Mouse (Mus musculus): ENCODE results near the gene Elob.

The Elob gene

DNA sequence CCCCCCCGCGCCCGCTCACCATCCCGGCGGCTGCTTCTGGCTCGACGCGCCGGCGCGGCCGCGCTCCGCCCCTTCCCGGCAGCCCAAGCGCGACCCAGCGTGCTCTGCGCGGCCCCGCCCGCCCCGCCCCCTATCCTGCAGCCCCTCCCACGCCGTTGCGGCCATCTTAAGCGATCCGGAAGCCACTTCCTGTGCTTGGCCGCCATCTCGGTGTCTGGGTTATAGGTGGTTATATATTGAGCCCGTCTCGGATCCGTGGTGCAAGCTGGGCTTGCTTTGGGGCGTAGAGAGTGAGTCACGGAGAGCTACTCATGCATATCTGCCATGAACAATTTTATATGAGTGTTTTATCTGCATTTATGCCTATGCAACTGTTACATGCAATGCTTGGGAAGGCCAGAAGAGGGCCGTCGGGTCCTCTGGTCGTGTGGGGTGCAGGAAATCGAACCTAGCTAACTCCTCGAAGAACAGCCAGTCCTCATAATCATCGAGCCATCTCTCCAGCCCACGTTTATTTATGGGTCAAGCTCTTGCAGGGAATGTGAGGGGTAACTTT lies at the start of gene Elob:
Elob (minus strand) TSS at position 73 of the 556 bp plus-strand sequence.
- DNase-seq (ENCODE audit: inconsistent age in 2 of 2, low spot score in 1 of 2): peak; percentile 87 to 95

DNA sequence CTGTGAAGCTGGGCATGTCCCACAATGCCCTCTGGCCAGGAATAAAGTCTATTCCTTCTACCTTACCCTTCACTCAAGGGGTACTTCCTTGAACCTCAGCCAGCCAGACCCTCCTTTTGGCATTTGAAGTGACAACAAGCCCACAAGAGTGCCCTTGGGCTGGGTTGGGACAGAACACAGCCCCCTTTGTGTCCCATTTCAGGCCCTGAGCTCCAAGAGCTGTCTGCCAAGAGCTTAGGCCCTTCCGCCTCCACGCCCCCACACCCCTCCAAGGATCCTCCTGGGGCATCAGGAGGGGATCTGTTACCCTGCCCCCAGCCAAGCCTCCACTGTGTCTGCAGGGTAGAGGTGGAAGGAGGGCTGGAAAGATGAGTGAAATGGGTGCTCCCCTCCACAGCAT lies 48.2 kb upstream of the Elob start:
- no peak for DNase-seq (ENCODE audit: inconsistent age in 2 of 2, low spot score in 1 of 2)

DNA sequence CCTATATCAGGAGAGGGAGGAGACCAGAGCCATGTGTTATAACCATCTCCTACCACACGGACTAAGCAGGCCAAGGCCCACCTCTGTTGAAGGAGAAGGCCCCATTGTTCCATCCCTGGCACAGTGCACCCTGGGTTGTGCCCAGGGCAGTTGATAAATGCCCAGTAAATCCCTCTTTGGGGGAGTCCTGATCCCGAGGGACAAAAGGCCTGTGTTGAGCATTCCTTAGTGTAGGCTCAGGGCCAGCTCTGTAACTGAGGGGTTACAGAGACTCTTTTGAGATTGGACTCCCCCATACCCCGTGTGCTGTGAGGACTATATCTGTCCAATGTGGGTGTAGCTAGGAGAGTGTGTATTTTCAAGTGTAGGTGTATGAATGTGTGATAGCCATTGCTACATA lies 47.8 kb upstream of the Elob start:
- no peak for DNase-seq (ENCODE audit: inconsistent age in 2 of 2, low spot score in 1 of 2)

DNA sequence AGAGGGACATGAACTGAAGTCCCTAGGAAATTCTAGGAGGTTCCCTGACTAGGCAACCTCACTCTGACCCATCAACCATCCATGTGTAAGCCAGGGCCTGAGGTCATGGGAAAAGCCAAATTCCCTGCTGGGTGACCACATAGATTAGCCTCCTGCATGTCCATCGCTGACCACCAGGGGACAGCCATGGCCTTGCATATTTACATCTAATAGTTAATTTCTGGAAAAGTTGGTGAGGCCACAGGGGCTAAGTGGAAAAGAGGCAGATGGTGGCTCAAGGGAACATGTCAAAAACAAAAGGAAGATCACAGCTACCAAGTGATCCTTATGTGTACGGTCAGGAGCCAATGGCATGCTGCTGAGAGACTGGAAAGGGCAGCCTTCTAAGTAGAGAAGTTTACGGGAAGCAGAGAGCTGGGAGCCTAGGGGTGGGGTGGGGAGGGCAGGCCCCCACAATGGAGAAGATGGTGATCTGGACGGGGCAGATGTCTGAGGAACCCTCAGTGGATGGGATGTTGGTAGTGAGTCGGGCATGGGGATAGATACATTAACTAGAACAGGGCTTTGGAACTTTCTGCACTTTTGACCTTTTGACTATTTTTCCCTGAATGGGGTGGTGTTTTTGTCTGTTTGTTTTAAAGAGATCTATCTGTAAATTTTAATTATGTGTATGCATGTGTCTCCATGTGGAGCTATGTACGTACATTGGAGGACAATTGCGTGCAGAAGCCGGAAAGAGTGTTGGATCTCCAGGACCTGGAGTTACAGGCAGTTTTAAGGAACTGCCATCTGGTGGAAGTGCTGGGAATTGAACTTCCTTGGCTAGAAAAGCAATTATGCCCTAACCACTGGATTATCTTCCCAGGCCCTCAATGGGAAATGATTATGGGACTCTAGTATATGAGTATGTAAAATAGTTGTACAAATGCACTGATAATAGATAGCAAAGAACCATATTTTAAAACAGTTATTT lies 45.2 kb upstream of the Elob start:
- DNase-seq (ENCODE audit: inconsistent age in 2 of 2, low spot score in 1 of 2): peak; percentile 46 to 82

DNA sequence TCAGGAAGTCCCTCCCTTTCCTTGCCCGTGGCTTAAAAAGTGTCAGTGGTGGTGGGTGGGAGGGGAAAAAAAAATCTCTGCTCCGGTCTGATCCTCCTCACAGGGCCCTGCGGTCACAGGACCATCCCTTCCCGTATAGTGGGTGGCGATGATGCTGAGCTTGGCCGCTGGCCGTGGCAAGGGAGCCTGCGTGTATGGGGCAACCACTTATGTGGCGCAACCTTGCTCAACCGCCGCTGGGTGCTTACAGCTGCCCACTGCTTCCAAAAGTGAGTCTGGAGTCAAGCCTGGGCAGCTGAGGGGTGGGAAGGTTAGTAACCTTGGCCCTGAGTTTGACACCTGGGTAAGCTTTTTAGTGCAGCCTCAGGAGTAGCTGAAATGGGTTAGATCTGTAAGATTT lies 39.6 kb upstream of the Elob start:
- no peak for DNase-seq (ENCODE audit: inconsistent age in 2 of 2, low spot score in 1 of 2)

DNA sequence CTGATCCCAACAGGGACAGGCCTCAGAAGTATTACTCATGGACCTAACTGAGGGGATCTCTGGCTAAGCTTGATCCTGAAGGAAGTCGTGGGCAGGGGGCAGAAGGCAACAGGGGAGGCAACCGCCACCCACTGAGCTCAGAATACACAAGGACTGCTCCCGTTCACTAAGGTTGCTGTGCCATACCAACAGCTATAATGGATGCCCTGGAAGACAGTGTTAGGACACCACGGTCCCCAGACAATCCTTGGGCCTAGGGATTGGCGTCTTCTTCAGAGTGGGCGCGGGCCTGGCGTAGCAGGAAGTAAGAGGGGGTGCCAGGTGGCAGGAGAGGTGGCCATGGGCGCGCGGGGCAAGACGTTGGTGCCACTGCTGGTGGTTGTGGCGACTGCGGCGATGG lies 38.8 kb upstream of the Elob start, which contains the start of gene Prss21:
Prss21 (plus strand) TSS at position 301 of the 400 bp plus-strand sequence.
- no peak for DNase-seq (ENCODE audit: inconsistent age in 2 of 2, low spot score in 1 of 2)

DNA sequence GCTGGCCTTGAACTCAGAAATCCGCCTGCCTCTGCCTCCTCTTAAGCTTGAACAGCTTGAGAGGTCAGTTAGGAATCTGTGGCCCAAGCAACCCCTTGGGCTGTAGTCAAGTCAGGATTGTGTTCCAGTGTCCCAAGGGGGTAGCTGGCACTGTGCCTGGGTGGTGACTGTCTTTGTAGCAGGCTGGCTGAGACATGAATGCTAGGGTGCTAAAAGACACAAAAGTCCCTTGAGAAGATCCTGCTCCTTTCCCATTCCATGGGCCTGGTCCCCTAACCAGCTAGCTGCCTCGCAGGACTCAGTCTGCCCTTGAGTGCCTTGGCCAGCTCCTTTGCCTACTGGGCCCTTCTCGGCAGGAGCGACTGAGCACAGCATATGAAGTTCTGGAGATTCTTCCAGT lies 34.0 kb upstream of the Elob start:
- DNase-seq (ENCODE audit: inconsistent age in 2 of 2, low spot score in 1 of 2): no peak

DNA sequence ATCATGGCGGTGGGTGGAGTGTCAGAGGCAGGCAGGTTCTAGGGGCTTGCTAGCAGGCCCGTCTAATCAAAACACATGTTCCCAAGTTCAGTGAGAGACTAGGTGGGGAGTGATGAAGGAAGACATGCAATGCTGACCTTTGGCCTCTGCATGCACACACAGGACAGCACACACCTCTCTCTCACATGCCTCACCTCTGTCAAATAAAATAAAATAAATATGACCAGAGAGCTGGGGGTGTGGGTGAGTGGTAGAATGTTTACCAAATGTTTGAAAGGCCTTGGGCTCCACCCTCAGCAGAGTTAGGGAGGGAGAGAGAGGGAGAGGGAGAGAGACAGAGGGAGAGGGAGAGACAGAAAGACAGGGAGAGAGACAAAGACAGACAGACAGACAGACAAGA lies 29.0 kb upstream of the Elob start:
- no peak for DNase-seq (ENCODE audit: inconsistent age in 2 of 2, low spot score in 1 of 2)

DNA sequence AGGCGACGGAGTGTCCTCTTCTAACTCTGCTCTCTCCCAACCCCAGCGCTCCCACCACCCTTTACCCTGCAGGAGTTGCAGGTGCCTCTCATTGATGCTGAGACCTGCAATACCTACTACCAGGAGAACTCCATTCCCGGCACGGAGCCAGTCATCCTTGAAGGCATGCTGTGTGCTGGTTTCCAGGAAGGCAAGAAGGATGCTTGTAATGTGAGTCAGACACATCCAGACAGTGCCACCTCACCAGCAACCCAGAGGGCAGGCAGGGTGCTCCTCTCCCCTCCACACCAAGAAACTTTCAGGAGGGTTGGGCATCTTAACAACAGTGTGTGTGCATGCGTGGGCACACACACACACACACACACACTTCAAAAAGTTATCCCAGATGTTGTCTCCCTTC lies 28.3 kb upstream of the Elob start:
- DNase-seq (ENCODE audit: inconsistent age in 2 of 2, low spot score in 1 of 2): no peak

DNA sequence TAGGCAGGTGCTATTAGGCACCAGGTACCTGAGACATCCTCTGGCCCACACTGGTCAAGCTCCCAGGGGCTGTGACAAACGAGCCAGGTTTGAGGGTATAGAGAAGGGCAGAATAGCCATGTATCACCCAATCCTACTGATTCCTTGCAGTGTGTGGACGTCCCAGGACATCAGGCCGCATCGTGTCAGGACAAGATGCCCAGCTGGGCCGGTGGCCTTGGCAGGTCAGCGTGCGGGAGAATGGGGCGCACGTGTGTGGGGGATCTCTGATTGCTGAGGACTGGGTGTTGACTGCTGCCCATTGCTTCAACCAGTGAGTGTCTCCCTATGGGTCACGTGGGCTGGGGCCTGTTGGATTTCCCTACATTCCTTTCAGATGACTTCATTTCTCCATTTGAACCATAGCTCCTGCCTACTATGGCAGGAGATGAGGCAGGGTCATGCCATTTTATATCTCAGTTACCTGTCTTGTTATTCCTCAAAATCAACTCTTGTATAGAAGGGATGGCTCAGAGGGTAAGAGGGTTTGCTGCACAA lies 25.4 kb upstream of the Elob start:
- no peak for DNase-seq (ENCODE audit: inconsistent age in 2 of 2, low spot score in 1 of 2)

DNA sequence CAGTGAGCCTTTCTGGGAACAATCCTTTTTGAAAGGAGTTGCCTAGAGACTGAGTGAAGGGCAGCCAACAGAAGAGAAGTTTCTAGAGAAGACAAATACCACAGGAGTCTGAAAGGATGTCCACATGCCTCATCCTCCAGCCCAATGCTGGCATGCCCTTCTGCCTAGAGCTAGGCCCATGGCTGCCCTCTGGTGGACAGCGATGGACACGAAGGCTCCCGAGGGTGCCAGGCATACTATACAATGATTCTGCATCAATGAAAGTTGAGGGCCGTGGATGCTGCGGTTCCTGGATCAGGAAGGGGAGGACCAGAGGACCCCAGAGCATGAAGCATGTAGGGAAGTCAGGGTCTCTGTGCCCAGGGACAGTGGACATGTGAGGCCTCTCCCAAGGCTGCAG lies 24.4 kb upstream of the Elob start:
- DNase-seq (ENCODE audit: inconsistent age in 2 of 2, low spot score in 1 of 2): peak; percentile 53 to 81

DNA sequence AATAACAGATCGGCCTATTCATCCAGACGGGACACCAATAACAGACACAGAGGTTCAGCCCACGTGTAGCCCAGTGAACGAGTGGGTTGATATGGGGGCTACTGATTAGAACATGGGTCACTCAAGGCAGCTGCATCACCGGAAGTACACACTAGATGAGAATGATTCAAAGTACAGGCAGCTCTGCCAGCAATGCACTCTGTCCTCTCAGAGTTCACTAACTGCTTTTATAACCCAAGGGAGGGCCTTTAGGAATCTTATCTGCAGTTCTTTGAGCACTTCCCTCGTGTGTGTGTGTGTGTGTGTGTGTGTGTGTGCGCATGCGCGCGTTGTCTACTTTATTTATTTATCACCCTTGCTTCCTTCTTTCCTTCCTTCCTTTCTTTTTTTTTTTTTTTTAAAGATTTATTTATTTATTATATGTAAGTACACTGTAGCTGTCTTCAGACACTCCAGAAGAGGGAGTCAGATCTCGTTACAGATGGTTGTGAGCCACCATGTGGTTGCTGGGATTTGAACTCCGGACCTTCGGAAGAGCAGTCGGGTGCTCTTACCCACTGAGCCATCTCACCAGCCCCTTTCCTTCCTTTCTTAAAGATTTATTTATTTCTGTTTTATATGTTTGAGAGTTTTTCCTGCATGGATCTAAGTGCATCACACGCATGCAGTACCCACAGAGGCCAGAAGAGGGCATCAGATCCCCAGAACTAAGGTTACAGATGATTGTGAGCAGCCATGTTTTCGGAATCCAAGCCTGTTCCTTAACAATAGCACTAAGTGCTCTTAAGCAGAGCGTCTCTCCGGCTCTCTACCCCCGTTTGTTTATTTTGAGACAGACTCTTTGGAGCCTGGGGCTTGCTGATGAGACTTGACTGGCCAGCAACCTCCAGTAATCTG lies 22.2 kb upstream of the Elob start:
- DNase-seq (ENCODE audit: inconsistent age in 2 of 2, low spot score in 1 of 2): peak; percentile 65 to 89

DNA sequence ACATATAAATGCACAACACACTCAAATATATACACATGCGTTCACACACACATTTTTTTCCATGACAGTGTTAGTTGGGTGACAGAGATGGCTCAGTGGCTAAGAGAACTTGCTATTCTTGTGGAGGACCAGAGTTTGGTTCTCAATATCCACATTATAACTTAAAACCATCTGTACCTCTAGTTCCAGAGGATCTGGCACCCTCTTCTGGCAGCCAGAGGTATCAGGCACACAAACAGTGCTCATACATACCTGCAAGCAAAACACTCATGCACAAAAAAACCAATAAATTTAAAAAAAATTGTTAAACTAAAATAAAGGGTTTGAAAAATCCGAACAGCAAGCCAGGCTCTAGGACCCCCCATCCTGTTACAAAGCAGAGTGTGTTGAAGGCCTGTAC lies 21.1 kb upstream of the Elob start:
- no peak for DNase-seq (ENCODE audit: inconsistent age in 2 of 2, low spot score in 1 of 2)

DNA sequence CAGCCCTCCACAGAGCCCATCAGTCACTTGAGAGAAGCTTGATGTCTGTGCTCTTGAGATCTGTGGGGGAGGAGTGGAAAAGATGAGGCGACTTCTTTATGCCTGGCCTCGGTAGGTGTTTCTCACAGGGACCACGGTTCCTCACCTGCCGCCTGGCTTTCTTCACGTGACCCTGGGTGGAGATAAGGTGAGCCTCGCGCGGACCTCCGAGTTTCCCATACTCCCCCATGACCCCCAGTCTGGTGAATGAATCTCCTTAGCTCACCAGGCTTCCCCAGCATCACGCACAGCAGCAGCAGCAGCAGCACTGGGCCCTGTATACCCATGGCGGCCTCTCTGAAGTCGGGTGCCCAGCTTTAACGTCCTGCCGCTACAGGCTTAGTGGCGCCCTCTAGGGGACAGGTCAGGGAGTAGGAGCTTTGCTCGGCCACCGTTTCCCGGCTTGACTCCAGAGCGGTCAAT lies 14.9 kb upstream of the Elob start, which contains the start of the genes Prss32 and Prss41:
Prss32 (plus strand) TSS at position 44 of the 462 bp plus-strand sequence.
Prss41 (minus strand) TSS at position 361 of the 462 bp plus-strand sequence.
- DNase-seq (ENCODE audit: inconsistent age in 2 of 2, low spot score in 1 of 2): peak; percentile 68 to 86

DNA sequence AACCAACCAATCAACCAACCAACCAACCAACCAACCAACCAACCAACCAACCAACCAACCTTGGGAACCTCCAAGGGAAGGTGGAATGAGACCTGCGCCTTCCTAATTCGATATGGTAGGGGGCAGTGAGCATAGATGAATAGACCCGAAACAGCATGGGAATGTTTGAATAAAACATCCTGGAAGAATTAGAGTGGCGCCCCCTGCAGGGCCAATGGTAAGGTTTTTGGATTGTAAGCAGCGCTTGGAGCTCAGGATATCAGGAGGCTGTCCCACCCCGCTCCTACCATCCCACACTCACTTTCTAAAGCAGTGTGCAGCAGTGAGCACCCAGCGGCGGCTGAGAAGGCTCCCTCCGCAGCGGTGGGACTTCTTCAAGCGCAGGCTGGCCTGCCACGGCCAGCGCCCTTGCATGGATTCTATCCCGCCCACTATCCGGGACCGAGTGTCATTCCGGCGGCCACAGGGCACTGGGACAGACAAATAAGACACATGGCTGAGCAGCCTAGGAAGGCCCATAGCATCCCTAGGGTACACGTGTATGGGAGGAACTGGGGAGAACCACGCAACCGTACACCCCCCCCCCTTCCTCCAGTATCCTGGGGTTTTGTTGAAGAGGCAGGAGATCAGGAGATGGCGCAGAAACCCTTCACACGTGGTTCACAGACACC lies 14.3 kb upstream of the Elob start:
- DNase-seq (ENCODE audit: inconsistent age in 2 of 2, low spot score in 1 of 2): peak in 1 of 2 experiments; percentile 75

DNA sequence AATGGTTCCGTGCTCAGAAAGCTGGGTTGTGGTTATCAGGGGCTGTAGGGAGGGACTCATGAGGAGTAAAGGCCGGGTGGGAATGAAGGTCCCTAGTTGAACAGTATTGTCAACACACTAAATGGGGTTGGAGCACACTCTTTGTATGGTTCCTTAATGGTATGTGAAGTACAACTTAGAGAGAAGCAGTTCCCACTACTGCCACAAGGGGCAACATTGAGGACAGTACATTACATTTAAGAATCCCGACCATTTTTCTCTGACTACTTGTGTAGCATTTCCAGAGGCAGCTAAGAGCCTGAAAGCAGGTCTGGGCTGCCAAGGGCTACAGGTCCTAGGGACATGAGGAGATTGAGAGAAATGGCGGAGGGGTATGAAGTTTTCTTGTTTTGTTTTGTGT lies 12.2 kb upstream of the Elob start:
- DNase-seq (ENCODE audit: inconsistent age in 2 of 2, low spot score in 1 of 2): peak in 1 of 2 experiments; percentile 87

DNA sequence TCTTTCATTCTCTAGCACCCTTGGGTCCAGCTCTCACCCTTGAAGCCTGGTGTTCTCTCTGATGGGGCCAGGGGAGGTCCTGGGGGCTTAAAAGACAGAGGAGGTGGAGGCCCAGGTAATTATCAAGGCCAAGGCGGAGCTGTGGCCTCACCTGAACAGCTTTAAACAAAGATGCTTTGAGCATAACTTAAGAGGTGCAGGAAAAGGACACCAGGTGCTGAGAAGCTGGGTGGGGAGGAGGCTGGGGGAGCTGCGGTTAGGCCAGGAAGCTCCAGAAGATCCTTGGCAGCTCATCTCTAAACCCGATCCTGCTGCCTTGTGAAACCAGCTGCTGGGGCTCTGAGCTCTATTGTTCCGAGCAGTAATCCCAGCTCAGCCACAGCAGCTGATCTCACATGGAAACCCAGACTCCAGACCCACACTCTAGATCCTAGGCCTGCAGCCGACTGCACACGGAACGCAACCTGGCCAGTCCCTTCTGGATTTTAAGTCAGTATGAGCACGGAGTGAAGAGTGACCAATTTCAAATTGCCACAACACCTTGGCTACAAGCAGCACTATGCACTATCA lies 7.2 kb upstream of the Elob start, which contains the start of gene Prss33:
Prss33 (minus strand) TSS at position 51 of the 570 bp plus-strand sequence.
- no peak for DNase-seq (ENCODE audit: inconsistent age in 2 of 2, low spot score in 1 of 2)

DNA sequence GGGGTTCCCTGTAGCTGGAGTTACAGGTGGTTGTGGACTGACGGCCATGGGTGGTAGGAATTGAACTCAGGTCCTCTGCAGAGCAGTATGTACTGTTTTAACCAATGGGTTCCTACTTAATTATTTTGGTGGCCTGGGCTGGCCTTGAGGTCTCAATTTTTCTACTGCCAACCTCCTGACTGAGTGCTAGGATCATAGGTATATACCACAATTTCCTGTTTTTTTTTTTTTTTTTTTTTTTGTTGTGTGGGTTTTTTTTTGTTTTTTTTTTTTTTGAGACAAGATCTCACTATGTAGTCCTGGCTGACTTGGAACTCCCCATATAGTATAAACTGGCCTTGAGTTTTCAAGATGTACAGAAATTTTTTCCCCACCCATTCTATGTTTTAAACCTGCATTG lies 2.3 kb upstream of the Elob start:
- DNase-seq (ENCODE audit: inconsistent age in 2 of 2, low spot score in 1 of 2): no peak

DNA sequence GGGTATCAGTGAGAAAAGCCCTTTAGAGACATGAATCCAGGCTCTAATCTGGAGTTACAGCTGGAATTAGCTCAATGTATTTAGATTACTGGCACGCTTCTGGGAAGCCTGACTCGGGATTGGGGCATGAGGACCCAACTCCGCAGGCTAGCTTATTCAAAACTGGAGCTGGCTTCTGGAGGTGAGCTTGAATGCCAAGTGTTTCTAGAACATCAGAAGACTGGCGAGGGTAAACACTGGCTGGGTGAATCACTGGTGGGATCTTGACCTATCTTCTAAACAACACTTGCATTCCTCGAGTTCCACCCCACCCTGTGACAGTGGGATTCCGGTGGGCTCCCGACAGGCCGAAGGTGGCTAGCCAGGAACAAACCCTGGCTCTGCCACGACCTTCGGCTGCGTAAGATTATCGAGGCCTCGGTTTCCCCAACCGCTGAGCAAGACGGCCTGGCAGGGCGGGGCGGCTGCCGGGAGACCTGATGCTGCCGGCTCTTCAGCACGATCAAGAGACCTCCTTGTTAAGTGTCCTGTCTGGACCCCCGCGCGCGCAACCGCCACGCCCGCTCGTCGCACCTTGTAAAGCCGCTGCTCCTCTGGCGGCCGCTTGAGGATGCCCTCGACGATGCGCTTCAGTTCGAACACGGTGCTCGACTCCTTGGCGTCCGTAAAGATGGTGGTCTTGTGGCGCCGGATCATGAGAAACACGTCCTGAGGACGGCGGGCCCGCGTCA lies 500 bp downstream of the Elob start:
- DNase-seq (ENCODE audit: inconsistent age in 2 of 2, low spot score in 1 of 2): peak; percentile 74 to 91
